Mouse (Mus musculus) embryonic fibroblast, embryonic 13.5 days (primary cell): Measurements from ENCODE around the gene Lamtor3. TPM values are rescaled to one million over a fixed set of nuclear protein-coding genes. Genes with fewer than 3 reads are reported as not detected.

Source experiments
- H3K27ac ChIP-seq: 2 replicates; pipeline ENCODE4 v1.5.1; 2012; ENCODE audit warnings: low read length, control low read depth, inconsistent platforms; ENCODE audit not compliant: insufficient read depth
- H3K4me1 ChIP-seq: 2 replicates; pipeline ENCODE4 v1.6.1; 2011; ENCODE audit warnings: low read length; ENCODE audit not compliant: control insufficient read depth, insufficient read depth
- H3K4me3 ChIP-seq: 2 replicates; pipeline ENCODE4 v1.5.1; 2011; ENCODE audit warnings: mild to moderate bottlenecking, control low read depth, low read length; ENCODE audit not compliant: insufficient read depth
- CTCF ChIP-seq: IDR thresholded peaks from 2 replicates; pipeline ENCODE4 v1.5.1; 2011; ENCODE audit warnings: mild to moderate bottlenecking, control low read depth, low read length, moderate library complexity, borderline replicate concordance; ENCODE audit not compliant: insufficient read depth
- POLR2A ChIP-seq: IDR thresholded peaks from 2 replicates; pipeline ENCODE4 v1.6.1; 2011; ENCODE audit warnings: low read depth, mild to moderate bottlenecking, control low read depth, low read length, moderate library complexity
- polyA plus RNA-seq: library from polyadenylated mRNA; stranded (reverse); fragments of >200 nt; gene quantifications from 2 replicates; pipeline ENCODE4 v1.2.4, GENCODE M21; 2011; ENCODE audit warnings: low read depth; ENCODE audit not compliant: missing spikeins, insufficient read length

Gene Lamtor3
- polyA plus RNA-seq, 1 experiment: 67.2 TPM

- no peaks in the 10 kb centered on the region for H3K4me1 ChIP-seq
- TF ChIP-seq POLR2A (no peak), CTCF (no peak)
- H3K4me3 ChIP-seq: no peak overlapping the region
- H3K27ac ChIP-seq: no peak overlapping the region
Measured at GRCm38 (mm10) chr3:137974306-137974705, 56.0 kb downstream of the Lamtor3 start.

- Histone ChIP-seq H3K4me1 (no peaks in the 10 kb centered on the region), H3K4me3 (no peak overlapping the region), H3K27ac (no peak overlapping the region)
- no peak for TF ChIP-seq POLR2A
- TF ChIP-seq CTCF: no peak
Measured at GRCm38 (mm10) chr3:137975435-137975834, 57.1 kb downstream of the Lamtor3 start.

GRCm38 (mm10) chr3:137975856-137976423 lies 57.6 kb downstream of the Lamtor3 start:
- Histone ChIP-seq H3K27ac (no peak overlapping the region), H3K4me1 (no peaks in the 10 kb centered on the region), H3K4me3 (no peak overlapping the region)
- no peak for TF ChIP-seq CTCF
- TF ChIP-seq POLR2A: no peak

- Histone ChIP-seq H3K4me3 (no peak overlapping the region), H3K4me1 (no peaks in the 10 kb centered on the region), H3K27ac (no peak overlapping the region)
- TF ChIP-seq CTCF (no peak), POLR2A (no peak)
Measured at GRCm38 (mm10) chr3:137976943-137977628, 58.8 kb downstream of the Lamtor3 start.

- Histone ChIP-seq H3K4me3 (no peak overlapping the region), H3K4me1 (no peaks in the 10 kb centered on the region), H3K27ac (no peak overlapping the region)
- TF ChIP-seq POLR2A (no peak), CTCF (no peak)
Measured at GRCm38 (mm10) chr3:137977629-137978041, 59.3 kb downstream of the Lamtor3 start.

- no peaks in the 10 kb centered on the region for H3K4me1 ChIP-seq
- no peak overlapping the region for H3K4me3 ChIP-seq
- no peak for TF ChIP-seq POLR2A
- H3K27ac ChIP-seq: no peak overlapping the region
Measured at GRCm38 (mm10) chr3:137978233-137978632, 59.9 kb downstream of the Lamtor3 start.

Other genes with a start within 250 kb of the Lamtor3 start
- not detected in 2 replicates for gene Gm21962, start 247.0 kb upstream of the Lamtor3 start, polyA plus RNA-seq
- 224 and 311 TPM in 2 replicates for gene H2afz, start 54.0 kb upstream of the Lamtor3 start, polyA plus RNA-seq
- gene Dnajb14, start 50.8 kb upstream of the Lamtor3 start, polyA plus RNA-seq: 16.2 and 16.4 TPM in 2 replicates
- gene Dapp1, start 63.0 kb downstream of the Lamtor3 start, polyA plus RNA-seq: 15.4 and 15.6 TPM in 2 replicates
- 0.09 and 0.37 TPM in 2 replicates for gene 1110002E22Rik, start 146.5 kb downstream of the Lamtor3 start, polyA plus RNA-seq
- gene Gm5105, start 148.9 kb downstream of the Lamtor3 start, polyA plus RNA-seq: not detected in 2 replicates
- gene Trmt10a, start 224.9 kb downstream of the Lamtor3 start, polyA plus RNA-seq: 15.1 and 16.1 TPM in 2 replicates
- gene Mttp, start 226.5 kb downstream of the Lamtor3 start, polyA plus RNA-seq: 2.4 and 3.4 TPM in 2 replicates